Mouse (Mus musculus) frontal cortex, postnatal 36 days (tissue): ENCODE measurements around the gene Ablim1.

Experiments
- DNase-seq, 2 experiments: peaks; one replicate each; pipeline ENCODE4 v3.0.0; 2022; ENCODE audit warnings: low spot score in 2 of 2

Gene Ablim1

GRCm38 (mm10) chr19:56992978-56993545, 321.7 kb downstream of the Ablim1 start:
- no peak for DNase-seq

- DNase-seq, result no peak
These were observed 324.2 kb downstream of the Ablim1 start for GRCm38 (mm10) chr19:56990367-56991111.

GRCm38 (mm10) chr19:56989171-56989570, 325.5 kb downstream of the Ablim1 start:
- no peak for DNase-seq

GRCm38 (mm10) chr19:56984229-56984628, 330.5 kb downstream of the Ablim1 start:
- no peak for DNase-seq

GRCm38 (mm10) chr19:56983757-56984156, 331.0 kb downstream of the Ablim1 start:
- no peak for DNase-seq
